Mouse (Mus musculus) left cerebral cortex, adult 2 months (tissue): ENCODE measurements around the gene Mapk1ip1l. TPM values are rescaled to one million over a fixed set of nuclear protein-coding genes. Genes with fewer than 3 reads are reported as not detected.

Experiments used
- DNase-seq, 2 experiments: peaks; one replicate each; pipeline ENCODE4 v3.0.0; 2021 to 2022; ENCODE audit warnings: low spot score in 2 of 2, mixed read lengths in 1 of 2; ENCODE audit errors: extremely low spot score in 1 of 2
- H3K27ac ChIP-seq: fragments of 200-600 bp; 2 replicates; pipeline ENCODE4 v1.8.1; 2022
- H3K4me3 ChIP-seq: fragments of 200-600 bp; 2 replicates; pipeline ENCODE4 v1.8.1; 2022
- CTCF ChIP-seq: fragments of 200-600 bp; IDR thresholded peaks from 2 replicates; pipeline ENCODE4 v1.8.1; 2022; ENCODE audit warnings: antibody characterized with exemption, mild to moderate bottlenecking, moderate library complexity
- intact Hi-C: fragments of 180-260 bp; cut with DNase I; formaldehyde crosslinking; loops from one replicate; pipeline ENCODE4 v1.15.1; 2025
- total RNA-seq, 2 experiments: library from RNA; stranded (reverse); gene quantifications; 2 replicates each; pipeline ENCODE4 v1.2.3; 2021

The Mapk1ip1l gene
- total RNA-seq, 2 experiments from 2014 or later, result 46.7 to 51.9 TPM

DNA sequence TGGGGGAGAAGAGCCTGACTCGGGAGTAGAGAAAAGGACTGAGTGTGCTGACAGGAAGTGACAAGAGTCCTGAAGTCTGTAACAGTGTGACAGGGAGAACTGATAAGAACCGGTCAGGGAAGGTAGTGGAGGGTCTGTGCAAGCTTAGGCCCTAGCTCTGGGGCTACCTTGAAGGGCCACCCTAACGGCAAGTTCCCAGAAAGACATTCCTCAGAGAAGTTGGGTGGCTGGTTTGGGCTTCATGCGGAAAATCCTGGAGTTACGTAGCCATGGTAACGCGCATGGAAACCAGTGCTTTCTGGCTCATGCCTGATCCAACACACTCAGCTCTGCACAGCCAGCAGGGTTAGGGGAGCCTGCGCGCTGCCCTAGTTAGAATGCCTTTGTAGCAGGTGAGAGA, 69.4 kb downstream of the Mapk1ip1l start, which contains the start of gene Lgals3:
Gene Lgals3 (plus strand): TSS at position 291 of the 400 bp plus-strand sequence.
- Histone ChIP-seq H3K27ac (no peak within 1 kb of the TSS; the same call in 1 of the 2 replicates), H3K4me3 (no peak within 1 kb of the TSS)
- intact Hi-C loops, result no loop called here
- TF ChIP-seq CTCF, result no peak
- DNase-seq, result peak; percentile 37 to 55

DNA sequence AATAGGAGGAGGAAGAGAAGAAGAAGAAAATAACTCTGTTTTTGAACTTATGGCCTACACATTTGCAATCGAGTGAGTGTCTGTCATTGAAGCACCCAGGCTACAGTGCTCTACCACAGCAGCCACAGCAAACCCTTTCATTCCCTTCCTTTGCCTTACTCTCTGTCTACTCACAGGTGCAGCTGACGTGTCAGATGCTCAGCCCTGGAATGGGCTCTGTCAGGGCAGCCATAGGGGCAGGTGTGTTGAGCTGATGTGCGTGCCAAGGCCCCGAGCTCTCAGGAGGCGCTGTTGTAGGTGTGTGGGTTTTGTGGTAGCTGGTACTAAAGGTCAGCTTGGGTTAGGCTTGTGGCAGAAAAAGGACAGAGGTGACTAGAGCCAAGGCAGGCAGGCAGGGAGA, 71.7 kb downstream of the Mapk1ip1l start:
- no peak overlapping the region for H3K27ac ChIP-seq
- DNase-seq, result no peak
- no peak for TF ChIP-seq CTCF
- no peak overlapping the region for H3K4me3 ChIP-seq
- intact Hi-C loops, result no loop called here

DNA sequence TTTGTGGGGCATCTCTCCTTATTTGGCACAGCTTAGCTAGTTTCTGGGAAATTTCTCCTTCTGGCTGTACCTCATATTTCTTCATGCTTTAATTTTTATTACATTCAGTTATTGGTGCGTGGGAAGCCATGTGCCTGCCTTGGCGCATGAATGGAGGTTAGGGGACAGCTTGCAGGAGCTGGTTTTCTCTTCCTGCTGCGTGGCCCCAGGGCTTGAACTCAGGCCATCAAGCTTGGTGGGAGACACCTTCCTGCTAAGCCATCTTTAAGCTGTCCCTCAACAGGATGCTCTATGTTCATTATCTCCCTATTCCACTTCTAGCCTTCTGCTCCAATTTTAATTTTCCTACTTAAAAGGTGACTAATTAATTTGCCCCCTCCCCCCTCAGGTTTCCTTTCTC, 72.7 kb downstream of the Mapk1ip1l start:
- TF ChIP-seq CTCF, result no peak
- no peak overlapping the region for H3K4me3 ChIP-seq
- no peak for DNase-seq
- intact Hi-C loops, result no loop called here
- H3K27ac ChIP-seq, result no peak overlapping the region

DNA sequence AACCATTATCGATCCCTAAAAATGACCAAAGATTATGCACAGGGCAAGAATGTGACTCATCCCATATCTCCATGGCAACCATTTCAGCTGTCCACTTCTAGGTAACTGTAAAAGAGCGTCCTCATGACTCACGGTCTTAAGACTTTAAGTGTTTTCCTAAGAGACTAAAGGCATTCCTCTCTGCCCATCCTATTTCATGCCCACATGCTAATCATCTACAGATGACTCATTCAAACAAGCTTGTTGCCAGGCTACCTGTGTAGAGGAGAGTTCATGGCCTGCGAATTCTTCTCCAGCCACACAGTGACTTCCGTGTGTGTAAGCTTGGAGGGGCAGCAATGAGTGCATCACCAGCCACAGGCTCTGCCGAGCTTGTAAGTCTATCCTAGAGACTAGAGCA, 73.6 kb downstream of the Mapk1ip1l start:
- DNase-seq, result no peak
- intact Hi-C loops, result no loop called here
- no peak for TF ChIP-seq CTCF
- Histone ChIP-seq H3K27ac (no peak overlapping the region), H3K4me3 (no peak overlapping the region)

Other genes with a start within 250 kb of the Mapk1ip1l start
- 1 to 10 TPM; 1.2 to 1.9 TPM for gene Gch1, start 108.9 kb upstream of the Mapk1ip1l start, total RNA-seq
- gene Wdhd1, start 21.4 kb upstream of the Mapk1ip1l start, total RNA-seq, result 1 to 10 TPM; 4.9 to 6.8 TPM
- 10 to 100 TPM; 11.7 to 14.6 TPM for gene Socs4, start 21.3 kb upstream of the Mapk1ip1l start, total RNA-seq
- under 1 TPM; 0.32 to 0.33 TPM for gene Lgals3, start 69.5 kb downstream of the Mapk1ip1l start, total RNA-seq
- gene Dlgap5, start 120.1 kb downstream of the Mapk1ip1l start, total RNA-seq, result under 1 TPM; 0.43 to 0.47 TPM
- 100 to 1,000 TPM in 1 of 2 experiments, 10 to 100 TPM in 1; 86.6 to 110 TPM for gene Fbxo34, start 152.2 kb downstream of the Mapk1ip1l start, total RNA-seq